Mouse (Mus musculus) megakaryocyte, embryonic 14.5 days (primary cell): ENCODE results near the gene Qrich1.

Source experiments
- FLI1 ChIP-seq: IDR thresholded peaks from 2 replicates; pipeline ENCODE4 v1.6.1; 2012; ENCODE audit warnings: low read length, inconsistent platforms, mixed read lengths
- GATA1 ChIP-seq: IDR thresholded peaks from 3 replicates; pipeline ENCODE4 v1.6.1; 2012; ENCODE audit warnings: mixed read lengths, low read length, inconsistent platforms, borderline replicate concordance

DNA sequence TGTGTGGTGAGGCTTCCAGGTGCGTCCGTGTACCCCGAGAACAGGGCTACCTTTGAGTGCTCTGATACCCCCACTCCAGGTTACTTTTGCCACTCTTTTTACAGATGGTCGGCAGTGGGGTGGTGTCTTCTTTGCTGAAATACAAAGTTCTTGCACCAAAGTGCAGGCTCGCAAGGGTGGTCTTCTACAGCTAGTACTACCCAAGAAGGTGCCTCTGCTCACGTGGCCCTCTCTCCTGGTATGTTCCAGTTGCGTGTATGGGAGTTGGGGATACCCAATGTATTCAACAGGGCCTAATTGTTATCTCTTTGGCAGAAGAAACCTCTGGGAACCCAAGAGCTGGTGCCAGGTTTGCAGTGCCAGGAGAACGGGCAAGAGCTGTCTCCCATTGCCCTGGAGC lies 23.4 kb upstream of the Qrich1 start:
- no peak for TF ChIP-seq GATA1
- no peak for TF ChIP-seq FLI1
